Mouse (Mus musculus) liver, postnatal 0 days (tissue): ENCODE measurements around the gene Atp5h. TPM values are rescaled to one million over a fixed set of nuclear protein-coding genes. Genes with fewer than 3 reads are reported as not detected.
A peak's percentile ranks its signal among the peaks of the same experiment; 100 is the strongest.

Experiments
- ATAC-seq: fragments of 200-750 bp; cut with Nextera tagmentation; 2 replicates; pipeline ENCODE4 v1.8.0; 2017; ENCODE audit warnings: mild to moderate bottlenecking, moderate library complexity
- DNase-seq: peaks from one replicate; pipeline ENCODE4 v3.0.0-alpha.2; 2016
- H3K27ac ChIP-seq: fragments of 300-500 bp; sonication (generic); 2 replicates; pipeline ENCODE4 v1.5.1; 2014; ENCODE audit warnings: antibody characterized with exemption, moderate library complexity, mild to moderate bottlenecking, low read depth
- H3K27me3 ChIP-seq: fragments of 300-500 bp; sonication (generic); 2 replicates; pipeline ENCODE4 v1.6.1; 2014; ENCODE audit warnings: low read length, control low read depth, mixed read lengths; ENCODE audit not compliant: insufficient read depth
- H3K36me3 ChIP-seq: fragments of 300-500 bp; sonication (generic); replicated peaks from 2 replicates; pipeline ENCODE4 v1.6.1; 2014; ENCODE audit warnings: mild to moderate bottlenecking, control low read depth, low read length, moderate library complexity, mixed read lengths; ENCODE audit not compliant: insufficient read depth
- H3K4me1 ChIP-seq: fragments of 300-500 bp; sonication (generic); 2 replicates; pipeline ENCODE4 v1.6.1; 2014; ENCODE audit warnings: antibody characterized with exemption, mild to moderate bottlenecking, control low read depth; ENCODE audit not compliant: insufficient read depth
- H3K4me2 ChIP-seq: fragments of 300-500 bp; sonication (generic); 2 replicates; pipeline ENCODE4 v1.6.1; 2014; ENCODE audit warnings: low read depth, mild to moderate bottlenecking, low read length, moderate library complexity, mixed read lengths
- H3K4me3 ChIP-seq: fragments of 300-500 bp; sonication (generic); 2 replicates; pipeline ENCODE4 v1.5.1; 2014; ENCODE audit warnings: low read depth, low read length
- H3K9ac ChIP-seq: fragments of 300-500 bp; sonication (generic); replicated peaks from 2 replicates; pipeline ENCODE4 v1.6.1; 2014; ENCODE audit warnings: mild to moderate bottlenecking, moderate library complexity
- H3K9me3 ChIP-seq: fragments of 300-500 bp; sonication (generic); 2 replicates; pipeline ENCODE4 v1.6.1; 2016; ENCODE audit warnings: mild to moderate bottlenecking, control low read depth, low read length, mixed read lengths
- CTCF ChIP-seq: sonication (generic); IDR thresholded peaks from 2 replicates; pipeline ENCODE4 v1.5.1; 2016; ENCODE audit warnings: antibody characterized with exemption, low read depth
- EP300 ChIP-seq: IDR thresholded peaks from 2 replicates; pipeline ENCODE4 v1.6.1; 2016; ENCODE audit warnings: antibody characterized with exemption, low read depth, mild to moderate bottlenecking
- WGBS: fragments of 180-500 bp; shearing (Covaris S2); extraction: QIAGEN DNeasy Blood & Tissue Kit; methylation state at CpG from one replicate; pipeline ENCODE4 v1.1.7; 2014; ENCODE audit not compliant: insufficient replicate concordance; 5-methylcytosine and 5-hydroxymethylcytosine counted together
- polyA plus RNA-seq: library from polyadenylated mRNA; unstranded; fragments of >200 nt; fragmentation: Nextera tagmentation; extraction: Ambion mirVana; gene quantifications from 2 replicates; pipeline ENCODE4 v1.2.1, GENCODE M21; 2015

The Atp5h gene
- polyA plus RNA-seq, 1 experiment from 2014 or later, result 857 TPM

DNA sequence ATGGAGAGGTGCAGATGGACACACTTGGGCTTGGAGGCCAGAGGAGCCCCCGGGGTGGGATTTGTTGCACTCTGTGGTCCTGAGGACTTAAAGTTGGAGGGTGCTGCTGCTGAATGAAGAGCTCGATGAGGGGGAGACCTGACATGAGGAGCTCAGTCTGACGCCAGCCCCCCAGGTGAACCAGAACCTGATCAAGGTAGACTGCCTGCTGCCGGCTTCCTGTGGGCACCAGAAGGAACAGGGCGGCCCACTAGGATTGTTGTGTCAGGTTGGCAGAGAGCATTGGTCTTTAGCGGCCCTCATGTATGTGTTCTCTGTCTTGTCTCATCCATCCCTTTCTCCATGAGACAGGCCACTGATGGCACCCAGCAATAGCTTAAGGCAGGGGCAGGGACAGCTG is 14.0 kb downstream of the Atp5h start:
- Histone ChIP-seq H3K4me2 (no peak overlapping the region), H3K9ac (no peak overlapping the region), H3K27ac (no peak overlapping the region), H3K4me1 (peaks cover 19% of the 10 kb centered on the region), H3K9me3 (no peaks in the 10 kb centered on the region), H3K4me3 (no peak overlapping the region), H3K36me3 (peaks cover 8% of the 10 kb centered on the region), H3K27me3 (no peaks in the 10 kb centered on the region)
- ATAC-seq, result no peak
- TF ChIP-seq CTCF (no peak), EP300 (no peak)
- DNase-seq, result no peak
- 89% methylated on average over 6 of the region's 6 CpGs for WGBS

GRCm38 (mm10) chr11:115403338-115404124 is 16.2 kb downstream of the Atp5h start, which contains the start of gene Mrpl58:
TSS of gene Mrpl58 (plus strand) at chr11:115403752.
- ATAC-seq, result peak; percentile 94

GRCm38 (mm10) chr11:115400630-115401391 is 19.0 kb downstream of the Atp5h start:
- WGBS, result 56% methylated on average over 11 of the region's 11 CpGs
- DNase-seq (no peak), ATAC-seq (no peak)
- Histone ChIP-seq H3K4me3 (no peak overlapping the region), H3K4me1 (peaks cover 15% of the 10 kb centered on the region), H3K9ac (no peak overlapping the region), H3K4me2 (no peak overlapping the region), H3K27ac (no peak overlapping the region), H3K36me3 (no peaks in the 10 kb centered on the region), H3K9me3 (no peaks in the 10 kb centered on the region), H3K27me3 (no peaks in the 10 kb centered on the region)
- TF ChIP-seq CTCF, result no peak
- no peak for TF ChIP-seq EP300

More at GRCm38 (mm10) chr11:115403338-115404124, 16.2 kb downstream of the Atp5h start, which contains the start of gene Mrpl58:
- H3K4me3 ChIP-seq, result peak within 1 kb of the TSS; percentile 97
- TF ChIP-seq EP300 (peak; percentile 45; the same call in 1 of the 2 replicates), CTCF (no peak)
- peak within 1 kb of the TSS; percentile 94 for H3K4me2 ChIP-seq
- peak within 1 kb of the TSS; percentile 91 for H3K9ac ChIP-seq
- peak within 1 kb of the TSS; percentile 92 for H3K27ac ChIP-seq
- peak; percentile 87 for DNase-seq
- H3K4me1 ChIP-seq, result peaks cover 19% of the 10 kb centered on the region
- H3K36me3 ChIP-seq, result no peaks in the 10 kb centered on the region
- H3K9me3 ChIP-seq, result no peaks in the 10 kb centered on the region
- no peaks in the 10 kb centered on the region for H3K27me3 ChIP-seq
- WGBS, result 4% methylated on average over 50 of the region's 50 CpGs

DNA sequence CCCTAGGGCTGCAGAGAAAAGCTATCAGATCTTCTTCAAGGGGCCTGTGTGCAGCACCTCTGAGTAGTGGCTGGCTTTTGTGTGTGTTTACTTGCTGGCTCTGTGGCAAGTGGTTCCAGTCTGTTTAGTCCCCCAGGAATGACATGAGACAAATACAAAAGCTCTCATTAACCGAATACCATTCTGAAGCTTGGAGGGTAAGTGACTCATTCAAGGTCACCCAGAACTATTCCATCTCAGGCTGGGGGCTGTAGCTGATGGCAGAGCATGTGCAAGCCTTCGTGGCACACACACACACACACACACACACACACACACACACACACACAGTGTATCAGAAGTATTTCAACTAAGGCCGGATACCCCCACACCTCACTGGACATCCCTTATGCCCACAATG is 19.6 kb downstream of the Atp5h start:
- H3K36me3 ChIP-seq, result no peaks in the 10 kb centered on the region
- no peak overlapping the region for H3K4me3 ChIP-seq
- H3K27ac ChIP-seq, result no peak overlapping the region
- peaks cover 15% of the 10 kb centered on the region for H3K4me1 ChIP-seq
- H3K27me3 ChIP-seq, result no peaks in the 10 kb centered on the region
- DNase-seq (no peak), ATAC-seq (no peak)
- H3K4me2 ChIP-seq, result no peak overlapping the region
- no peak for TF ChIP-seq CTCF
- 67% methylated on average over 3 of the region's 3 CpGs for WGBS
- no peak overlapping the region for H3K9ac ChIP-seq
- H3K9me3 ChIP-seq, result no peaks in the 10 kb centered on the region

DNA sequence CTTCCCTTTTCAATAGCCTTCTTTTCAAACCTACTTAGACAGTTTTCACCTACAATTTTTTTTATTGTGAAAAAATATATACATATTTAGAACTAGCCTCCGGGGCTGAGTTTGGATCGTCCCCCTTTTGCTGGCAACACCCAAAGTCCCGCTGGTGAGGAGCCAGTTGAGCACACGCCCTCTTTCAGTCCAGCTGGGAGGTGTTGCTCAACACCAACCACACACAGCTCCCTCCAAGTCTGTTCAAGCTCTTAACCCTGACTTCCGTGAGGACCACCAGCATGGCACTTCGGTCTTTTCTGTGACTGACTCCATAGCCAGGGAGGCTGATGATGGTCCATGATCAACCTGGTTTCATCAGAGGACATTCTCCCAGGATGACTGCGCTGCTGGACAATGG is 21.7 kb downstream of the Atp5h start:
- ATAC-seq (no peak), DNase-seq (no peak)
- Histone ChIP-seq H3K9ac (no peak overlapping the region), H3K27ac (no peak overlapping the region), H3K9me3 (no peaks in the 10 kb centered on the region), H3K4me3 (no peak overlapping the region), H3K27me3 (no peaks in the 10 kb centered on the region), H3K4me1 (peaks cover 1% of the 10 kb centered on the region; the same call in 1 of the 2 replicates), H3K36me3 (no peaks in the 10 kb centered on the region; the same call in 1 of the 2 replicates), H3K4me2 (no peak overlapping the region)
- 51% methylated on average over 7 of the region's 7 CpGs for WGBS
- no peak for TF ChIP-seq CTCF
- no peak for TF ChIP-seq EP300

DNA sequence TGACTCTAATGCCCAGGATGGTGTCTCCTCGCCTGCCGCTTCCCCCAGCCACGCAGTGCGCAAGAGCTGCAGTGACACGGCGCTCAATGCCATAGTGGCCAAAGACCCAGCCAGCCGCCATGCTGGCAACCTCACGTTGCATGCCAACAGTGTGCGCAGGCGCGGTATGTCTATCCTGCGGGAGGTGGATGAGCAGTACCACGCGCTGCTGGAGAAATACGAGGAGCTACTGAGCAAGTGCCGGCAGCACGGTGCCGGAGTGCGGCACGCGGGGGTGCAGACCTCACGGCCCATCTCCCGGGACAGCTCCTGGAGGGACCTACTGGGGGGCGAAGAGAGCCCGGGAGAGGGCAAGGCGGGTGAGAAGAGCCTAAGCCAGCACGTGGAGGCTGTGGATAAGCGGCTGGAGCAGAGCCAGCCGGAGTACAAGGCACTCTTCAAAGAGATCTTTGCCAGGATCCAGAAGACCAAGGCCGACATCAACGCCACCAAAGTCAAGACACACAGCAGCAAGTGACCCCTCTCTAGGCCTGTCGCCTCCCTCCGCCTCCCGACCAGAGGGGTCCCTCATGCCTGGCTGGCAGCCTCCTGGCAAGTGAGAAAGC is 25.9 kb downstream of the Atp5h start:
- 64% methylated on average over 34 of the region's 34 CpGs for WGBS
- ATAC-seq (peak; percentile 53; the same call in 1 of the 2 replicates), DNase-seq (peak; percentile 35)
- H3K4me1 ChIP-seq, result no peaks in the 10 kb centered on the region
- H3K27me3 ChIP-seq, result no peaks in the 10 kb centered on the region
- peak overlapping the region; percentile 61 for H3K4me2 ChIP-seq
- peak overlapping the region; percentile 13 for H3K4me3 ChIP-seq
- H3K9ac ChIP-seq, result no peak overlapping the region
- no peaks in the 10 kb centered on the region for H3K9me3 ChIP-seq
- TF ChIP-seq EP300, result no peak
- H3K27ac ChIP-seq, result no peak overlapping the region
- no peaks in the 10 kb centered on the region; the same call in 1 of the 2 replicates for H3K36me3 ChIP-seq
